Mouse (Mus musculus) hindbrain, embryonic 11.5 days (tissue): ENCODE data around the gene Nfib. TPM values are rescaled to one million over a fixed set of nuclear protein-coding genes. Genes with fewer than 3 reads are reported as not detected.

Source experiments
- ATAC-seq: fragments of 200-750 bp; cut with Nextera tagmentation; 2 replicates; pipeline ENCODE4 v1.8.0; 2017; ENCODE audit warnings: mild to moderate bottlenecking, moderate TSS enrichment, moderate library complexity; ENCODE audit not compliant: low FRiP score
- DNase-seq: peaks from one replicate; pipeline ENCODE4 v3.0.0-alpha.2; 2015; ENCODE audit warnings: low spot score
- H3K27ac ChIP-seq: fragments of 300-500 bp; sonication (generic); 2 replicates; pipeline ENCODE4 v1.5.1; 2014; ENCODE audit warnings: mild to moderate bottlenecking, low read depth, low read length
- H3K27me3 ChIP-seq: fragments of 300-500 bp; sonication (generic); 2 replicates; pipeline ENCODE4 v1.6.1; 2014; ENCODE audit warnings: mild to moderate bottlenecking, low read length, moderate library complexity, mixed read lengths; ENCODE audit not compliant: control insufficient read depth, insufficient read depth
- H3K36me3 ChIP-seq: fragments of 300-500 bp; sonication (generic); 2 replicates; pipeline ENCODE4 v1.6.1; 2014; ENCODE audit warnings: mild to moderate bottlenecking, low read length, moderate library complexity, mixed read lengths; ENCODE audit not compliant: control insufficient read depth, insufficient read depth
- H3K4me1 ChIP-seq: fragments of 300-500 bp; sonication (generic); replicated peaks from 2 replicates; pipeline ENCODE4 v1.6.1; 2014; ENCODE audit warnings: low read length, mixed read lengths; ENCODE audit not compliant: control insufficient read depth, insufficient read depth
- H3K4me2 ChIP-seq: fragments of 300-500 bp; sonication (generic); replicated peaks from 2 replicates; pipeline ENCODE4 v1.6.1; 2014; ENCODE audit warnings: mild to moderate bottlenecking, low read depth, low read length
- H3K4me3 ChIP-seq: fragments of 300-500 bp; sonication (generic); 2 replicates; pipeline ENCODE4 v1.5.1; 2014; ENCODE audit warnings: low read depth, low read length
- H3K9ac ChIP-seq: fragments of 300-500 bp; sonication (generic); 2 replicates; pipeline ENCODE4 v1.6.1; 2014; ENCODE audit warnings: low read depth, low read length
- H3K9me3 ChIP-seq: fragments of 300-500 bp; sonication (generic); 2 replicates; pipeline ENCODE4 v1.6.1; 2016; ENCODE audit warnings: low read length; ENCODE audit not compliant: control insufficient read depth
- WGBS: fragments of 180-500 bp; shearing (Covaris S2); extraction: QIAGEN DNeasy Blood & Tissue Kit; methylation state at CpG from one replicate; pipeline ENCODE4 v1.1.7; 2014; 5-methylcytosine and 5-hydroxymethylcytosine counted together
- polyA plus RNA-seq: library from polyadenylated mRNA; unstranded; fragments of >200 nt; fragmentation: Nextera tagmentation; extraction: Ambion mirVana; gene quantifications from 2 replicates; pipeline ENCODE4 v1.2.1, GENCODE M21; 2014

Gene Nfib
- polyA plus RNA-seq, 1 experiment from 2014 or later: 38.6 TPM

GRCm38 (mm10) chr4:82440606-82441005 lies 264.9 kb downstream of the Nfib start:
- no peaks in the 10 kb centered on the region for H3K9me3 ChIP-seq
- WGBS: 90% methylated on average over 2 of the region's 2 CpGs
- ATAC-seq: no peak
- H3K4me3 ChIP-seq: no peak overlapping the region
- H3K4me2 ChIP-seq: no peak overlapping the region
- H3K27ac ChIP-seq: no peak overlapping the region
- H3K4me1 ChIP-seq: no peaks in the 10 kb centered on the region
- H3K36me3 ChIP-seq: no peaks in the 10 kb centered on the region
- no peak for DNase-seq
- no peaks in the 10 kb centered on the region for H3K27me3 ChIP-seq
- H3K9ac ChIP-seq: no peak overlapping the region

- WGBS: 74% methylated on average over 8 of the region's 8 CpGs
- no peaks in the 10 kb centered on the region for H3K9me3 ChIP-seq
- H3K9ac ChIP-seq: no peak overlapping the region
- no peaks in the 10 kb centered on the region for H3K4me1 ChIP-seq
- ATAC-seq (no peak), DNase-seq (no peak)
- no peak overlapping the region for H3K4me2 ChIP-seq
- H3K27ac ChIP-seq: no peak overlapping the region
- H3K36me3 ChIP-seq: no peaks in the 10 kb centered on the region
- H3K4me3 ChIP-seq: no peak overlapping the region
- H3K27me3 ChIP-seq: no peaks in the 10 kb centered on the region
Measured at GRCm38 (mm10) chr4:82439813-82440212, 265.7 kb downstream of the Nfib start.

- 97% methylated on average over 5 of the region's 5 CpGs for WGBS
- no peak for ATAC-seq
- no peaks in the 10 kb centered on the region for H3K9me3 ChIP-seq
Measured at GRCm38 (mm10) chr4:82438631-82439030, 266.9 kb downstream of the Nfib start.

GRCm38 (mm10) chr4:82437533-82438318 lies 267.8 kb downstream of the Nfib start:
- no peak for DNase-seq
- Histone ChIP-seq H3K27ac (no peak overlapping the region), H3K4me2 (no peak overlapping the region), H3K9me3 (no peaks in the 10 kb centered on the region), H3K4me3 (no peak overlapping the region), H3K4me1 (no peaks in the 10 kb centered on the region), H3K36me3 (no peaks in the 10 kb centered on the region), H3K9ac (no peak overlapping the region), H3K27me3 (no peaks in the 10 kb centered on the region)
- WGBS: 89% methylated on average over 12 of the region's 12 CpGs
- no peak for ATAC-seq

More at GRCm38 (mm10) chr4:82438631-82439030, 266.9 kb downstream of the Nfib start:
- no peak overlapping the region for H3K27ac ChIP-seq
- H3K9ac ChIP-seq: no peak overlapping the region
- H3K36me3 ChIP-seq: no peaks in the 10 kb centered on the region
- DNase-seq: no peak
- H3K4me1 ChIP-seq: no peaks in the 10 kb centered on the region
- H3K4me2 ChIP-seq: no peak overlapping the region
- no peaks in the 10 kb centered on the region for H3K27me3 ChIP-seq
- no peak overlapping the region for H3K4me3 ChIP-seq

- Histone ChIP-seq H3K4me2 (no peak overlapping the region), H3K4me1 (no peaks in the 10 kb centered on the region), H3K27me3 (no peaks in the 10 kb centered on the region), H3K4me3 (no peak overlapping the region), H3K36me3 (no peaks in the 10 kb centered on the region), H3K9me3 (no peaks in the 10 kb centered on the region), H3K27ac (no peak overlapping the region), H3K9ac (no peak overlapping the region)
- DNase-seq (no peak), ATAC-seq (no peak)
- 82% methylated on average over 2 of the region's 2 CpGs for WGBS
Measured at GRCm38 (mm10) chr4:82436656-82437055, 268.9 kb downstream of the Nfib start.

GRCm38 (mm10) chr4:82435716-82436115 lies 269.8 kb downstream of the Nfib start:
- Histone ChIP-seq H3K4me1 (no peaks in the 10 kb centered on the region), H3K27ac (no peak overlapping the region), H3K27me3 (no peaks in the 10 kb centered on the region), H3K9ac (no peak overlapping the region), H3K36me3 (no peaks in the 10 kb centered on the region), H3K4me2 (no peak overlapping the region), H3K4me3 (no peak overlapping the region), H3K9me3 (no peaks in the 10 kb centered on the region)
- WGBS: 64% methylated on average over 5 of the region's 5 CpGs
- no peak for DNase-seq
- no peak for ATAC-seq

- Histone ChIP-seq H3K27ac (no peak overlapping the region), H3K9ac (no peak overlapping the region), H3K36me3 (no peaks in the 10 kb centered on the region), H3K4me3 (no peak overlapping the region), H3K4me1 (no peaks in the 10 kb centered on the region), H3K9me3 (no peaks in the 10 kb centered on the region), H3K27me3 (no peaks in the 10 kb centered on the region), H3K4me2 (no peak overlapping the region)
- ATAC-seq (no peak), DNase-seq (no peak)
- 81% methylated on average over 13 of the region's 13 CpGs for WGBS
Measured at GRCm38 (mm10) chr4:82433926-82434705, 271.4 kb downstream of the Nfib start.

- 96% methylated on average over 8 of the region's 8 CpGs for WGBS
- Histone ChIP-seq H3K27me3 (no peaks in the 10 kb centered on the region), H3K4me1 (no peaks in the 10 kb centered on the region), H3K4me2 (no peak overlapping the region), H3K27ac (no peak overlapping the region), H3K36me3 (no peaks in the 10 kb centered on the region), H3K9me3 (no peaks in the 10 kb centered on the region), H3K4me3 (no peak overlapping the region), H3K9ac (no peak overlapping the region)
- ATAC-seq: no peak
- no peak for DNase-seq
Measured at GRCm38 (mm10) chr4:82431831-82432230, 273.7 kb downstream of the Nfib start.
